Mouse (Mus musculus) E14TG2a.4 (cell line): ENCODE results near the gene Axin1.

Source experiments
- CTCF ChIP-seq: conservative IDR thresholded peaks from 2 replicates; pipeline ENCODE4 v1.5.1; 2014; ENCODE audit warnings: low read length
- NANOG ChIP-seq: IDR thresholded peaks from 2 replicates; pipeline ENCODE4 v1.6.1; 2014; ENCODE audit warnings: borderline replicate concordance, low read length, mixed read lengths
- POU5F1 ChIP-seq: IDR thresholded peaks from 2 replicates; pipeline ENCODE4 v1.6.1; 2014; ENCODE audit warnings: low read length, borderline replicate concordance

GRCm38 (mm10) chr17:26244101-26244841 lies 105.8 kb downstream of the Axin1 start, which contains the start of gene Fam234a:
- TF ChIP-seq CTCF (no peak), POU5F1 (no peak), NANOG (no peak)
